Mouse (Mus musculus): ENCODE measurements around the gene Atxn2. TPM values are rescaled to one million over a fixed set of nuclear protein-coding genes. Genes with fewer than 3 reads are reported as not detected.

The Atxn2 gene
- polyA plus RNA-seq, 1 experiment, result 205 TPM

DNA sequence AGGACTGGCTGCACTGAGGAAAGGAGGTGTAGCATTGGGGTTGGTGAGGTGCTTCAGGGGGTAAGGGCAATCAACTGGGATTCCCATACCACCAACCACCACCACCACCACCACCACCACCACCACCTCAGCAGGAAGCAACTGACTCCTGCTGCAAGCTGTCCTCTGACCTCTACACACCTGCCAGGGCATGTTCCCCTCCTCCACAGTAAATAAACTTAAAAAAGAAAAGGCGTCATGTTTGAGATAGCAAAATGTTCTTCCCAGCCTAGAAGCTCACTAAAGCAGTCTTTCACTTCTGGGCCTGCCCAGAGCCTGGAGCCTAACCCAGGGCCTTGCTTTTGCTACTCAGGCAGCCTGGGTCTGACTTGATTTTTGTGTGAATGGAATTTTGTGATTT is 3.2 kb downstream of the Atxn2 start:
- peak; percentile 11 for DNase-seq
- Histone ChIP-seq H3K27ac (ENCODE audit: control insufficient read depth, insufficient read depth, low read length) (peak overlapping the region; percentile 50), H3K4me3 (ENCODE audit: control insufficient read depth, insufficient read depth, low read length) (no peak overlapping the region), H3K4me1 (replicated peaks; ENCODE audit: control insufficient read depth, insufficient read depth, low read length) (peaks cover 29% of the 10 kb centered on the region), H3K27me3 (ENCODE audit: control insufficient read depth, insufficient read depth, low read length) (no peaks in the 10 kb centered on the region), H3K36me3 (ENCODE audit: control insufficient read depth, insufficient read depth, low read length) (no peaks in the 10 kb centered on the region)
- WGBS, result 23% methylated on average over 1 of the region's 1 CpGs
- TF ChIP-seq POLR2A (IDR thresholded peaks at IDR 0.05; ENCODE audit: control insufficient read depth, extremely low read depth, insufficient read depth, low read length, poor library complexity) (no peak), CTCF (IDR thresholded peaks at IDR 0.05; ENCODE audit: borderline replicate concordance, control insufficient read depth, extremely low read depth, insufficient read depth, low read length, poor library complexity) (no peak)

GRCm38 (mm10) chr5:121714928-121715327 is 3.8 kb downstream of the Atxn2 start:
- Histone ChIP-seq H3K4me3 (ENCODE audit: control insufficient read depth, insufficient read depth, low read length) (no peak overlapping the region), H3K36me3 (ENCODE audit: control insufficient read depth, insufficient read depth, low read length) (no peaks in the 10 kb centered on the region), H3K27ac (ENCODE audit: control insufficient read depth, insufficient read depth, low read length) (no peak overlapping the region), H3K4me1 (replicated peaks; ENCODE audit: control insufficient read depth, insufficient read depth, low read length) (peaks cover 29% of the 10 kb centered on the region), H3K27me3 (ENCODE audit: control insufficient read depth, insufficient read depth, low read length) (no peaks in the 10 kb centered on the region)
- no peak for TF ChIP-seq CTCF (IDR thresholded peaks at IDR 0.05; ENCODE audit: borderline replicate concordance, control insufficient read depth, extremely low read depth, insufficient read depth, low read length, poor library complexity)
- TF ChIP-seq POLR2A (IDR thresholded peaks at IDR 0.05; ENCODE audit: control insufficient read depth, extremely low read depth, insufficient read depth, low read length, poor library complexity), result no peak
- 67% methylated on average over 6 of the region's 6 CpGs for WGBS
- DNase-seq, result no peak

GRCm38 (mm10) chr5:121718462-121718861 is 7.3 kb downstream of the Atxn2 start:
- Histone ChIP-seq H3K36me3 (ENCODE audit: control insufficient read depth, insufficient read depth, low read length) (no peaks in the 10 kb centered on the region), H3K4me3 (ENCODE audit: control insufficient read depth, insufficient read depth, low read length) (no peak overlapping the region), H3K27ac (ENCODE audit: control insufficient read depth, insufficient read depth, low read length) (no peak overlapping the region), H3K27me3 (ENCODE audit: control insufficient read depth, insufficient read depth, low read length) (no peaks in the 10 kb centered on the region), H3K4me1 (replicated peaks; ENCODE audit: control insufficient read depth, insufficient read depth, low read length) (peaks cover 19% of the 10 kb centered on the region)
- no peak for TF ChIP-seq CTCF (IDR thresholded peaks at IDR 0.05; ENCODE audit: borderline replicate concordance, control insufficient read depth, extremely low read depth, insufficient read depth, low read length, poor library complexity)
- no peak for TF ChIP-seq POLR2A (IDR thresholded peaks at IDR 0.05; ENCODE audit: control insufficient read depth, extremely low read depth, insufficient read depth, low read length, poor library complexity)
- WGBS, result 94% methylated on average over 5 of the region's 5 CpGs
- no peak for DNase-seq

DNA sequence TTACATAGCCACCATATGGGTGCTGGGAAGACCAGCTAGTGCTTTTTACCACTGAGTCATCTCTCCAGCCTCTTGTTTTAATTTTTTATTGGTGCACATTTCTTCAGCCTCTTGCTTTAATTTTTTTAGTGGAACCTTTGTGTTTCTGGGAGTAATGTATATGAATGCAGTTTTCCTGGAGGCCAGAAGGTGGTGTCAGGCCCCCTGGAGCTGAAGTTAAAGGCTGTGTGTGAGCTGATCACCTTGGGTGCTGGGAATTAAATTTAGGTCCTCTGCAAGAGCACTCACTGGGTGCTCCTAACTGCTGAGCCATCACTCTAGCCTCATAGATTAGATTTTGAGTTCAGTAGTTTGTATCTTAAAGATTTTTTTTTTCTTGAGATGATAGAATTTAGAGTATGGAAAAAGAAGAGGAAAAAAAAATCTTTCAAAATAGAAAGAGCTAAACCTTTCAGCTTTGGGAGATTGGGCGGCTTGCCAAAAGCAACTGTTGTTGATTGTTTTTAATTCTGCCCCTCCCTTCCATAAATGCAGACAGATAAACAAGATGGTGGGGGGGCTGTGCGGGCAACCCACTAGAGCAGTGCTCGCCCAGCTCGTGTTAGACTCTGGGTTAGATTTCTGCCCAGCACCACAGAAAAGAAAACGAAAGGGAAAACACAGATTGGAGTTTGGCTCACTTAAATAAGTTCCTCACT is 9.9 kb downstream of the Atxn2 start:
- TF ChIP-seq POLR2A (IDR thresholded peaks at IDR 0.05; ENCODE audit: control insufficient read depth, extremely low read depth, insufficient read depth, low read length, poor library complexity) (no peak), CTCF (IDR thresholded peaks at IDR 0.05; ENCODE audit: borderline replicate concordance, control insufficient read depth, extremely low read depth, insufficient read depth, low read length, poor library complexity) (no peak)
- H3K4me1 ChIP-seq (replicated peaks; ENCODE audit: control insufficient read depth, insufficient read depth, low read length), result peaks cover 7% of the 10 kb centered on the region; the same call in 1 of the 2 replicates
- H3K27me3 ChIP-seq (ENCODE audit: control insufficient read depth, insufficient read depth, low read length), result no peaks in the 10 kb centered on the region
- H3K4me3 ChIP-seq (ENCODE audit: control insufficient read depth, insufficient read depth, low read length), result no peak overlapping the region
- H3K36me3 ChIP-seq (ENCODE audit: control insufficient read depth, insufficient read depth, low read length), result no peaks in the 10 kb centered on the region
- WGBS, result 93% methylated on average over 5 of the region's 5 CpGs
- no peak overlapping the region for H3K27ac ChIP-seq (ENCODE audit: control insufficient read depth, insufficient read depth, low read length)
- peak; percentile 25 for DNase-seq

- H3K36me3 ChIP-seq (ENCODE audit: control insufficient read depth, insufficient read depth, low read length), result no peaks in the 10 kb centered on the region
- 79% methylated on average over 3 of the region's 3 CpGs for WGBS
- no peak overlapping the region for H3K4me3 ChIP-seq (ENCODE audit: control insufficient read depth, insufficient read depth, low read length)
- no peak overlapping the region for H3K27ac ChIP-seq (ENCODE audit: control insufficient read depth, insufficient read depth, low read length)
- no peaks in the 10 kb centered on the region for H3K27me3 ChIP-seq (ENCODE audit: control insufficient read depth, insufficient read depth, low read length)
- TF ChIP-seq POLR2A (IDR thresholded peaks at IDR 0.05; ENCODE audit: control insufficient read depth, extremely low read depth, insufficient read depth, low read length, poor library complexity) (no peak), CTCF (IDR thresholded peaks at IDR 0.05; ENCODE audit: borderline replicate concordance, control insufficient read depth, extremely low read depth, insufficient read depth, low read length, poor library complexity) (no peak)
- no peak for DNase-seq
- H3K4me1 ChIP-seq (replicated peaks; ENCODE audit: control insufficient read depth, insufficient read depth, low read length), result 0 out of 2 replicates have a peak, but pooled peaks cover 2% of the 10 kb centered on the region
Measured at GRCm38 (mm10) chr5:121721841-121722240, 10.7 kb downstream of the Atxn2 start.

DNA sequence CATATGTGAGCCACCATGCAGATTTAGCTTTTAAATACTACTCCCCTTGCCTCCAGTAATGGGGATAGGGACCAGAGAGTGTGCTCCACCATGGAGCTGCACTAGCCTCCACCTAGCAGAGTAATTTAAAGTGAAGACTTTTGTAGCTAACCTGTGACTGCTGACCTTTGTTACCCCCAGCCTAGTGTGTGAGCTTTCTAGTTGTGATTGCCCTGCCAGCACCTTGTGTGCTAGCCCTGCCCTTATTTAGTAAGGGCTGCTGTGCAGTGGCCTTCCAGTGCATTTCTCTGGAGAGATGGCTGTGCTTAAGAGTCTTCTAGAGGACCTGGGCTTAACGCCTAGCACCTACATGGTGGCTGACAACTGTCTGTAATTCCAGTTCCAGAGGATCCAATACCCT is 13.5 kb downstream of the Atxn2 start:
- TF ChIP-seq CTCF (IDR thresholded peaks at IDR 0.05; ENCODE audit: borderline replicate concordance, control insufficient read depth, extremely low read depth, insufficient read depth, low read length, poor library complexity) (no peak), POLR2A (IDR thresholded peaks at IDR 0.05; ENCODE audit: control insufficient read depth, extremely low read depth, insufficient read depth, low read length, poor library complexity) (no peak)
- 100% methylated on average over 1 of the region's 1 CpGs for WGBS
- no peak overlapping the region for H3K4me3 ChIP-seq (ENCODE audit: control insufficient read depth, insufficient read depth, low read length)
- H3K27ac ChIP-seq (ENCODE audit: control insufficient read depth, insufficient read depth, low read length), result no peak overlapping the region
- H3K4me1 ChIP-seq (replicated peaks; ENCODE audit: control insufficient read depth, insufficient read depth, low read length), result 0 out of 2 replicates have a peak, but pooled peaks cover 2% of the 10 kb centered on the region
- H3K27me3 ChIP-seq (ENCODE audit: control insufficient read depth, insufficient read depth, low read length), result no peaks in the 10 kb centered on the region
- no peaks in the 10 kb centered on the region for H3K36me3 ChIP-seq (ENCODE audit: control insufficient read depth, insufficient read depth, low read length)
- no peak for DNase-seq

Measured in thymus, adult 2 months (tissue).